Mouse (Mus musculus): ENCODE measurements at regions not wholly inside any gene's neighbourhood (a gene's known extent, or its start where the extent isn't known, plus 50 kb on each side); places are given as distances from the start of the nearest gene placed in this dataset.

DNA sequence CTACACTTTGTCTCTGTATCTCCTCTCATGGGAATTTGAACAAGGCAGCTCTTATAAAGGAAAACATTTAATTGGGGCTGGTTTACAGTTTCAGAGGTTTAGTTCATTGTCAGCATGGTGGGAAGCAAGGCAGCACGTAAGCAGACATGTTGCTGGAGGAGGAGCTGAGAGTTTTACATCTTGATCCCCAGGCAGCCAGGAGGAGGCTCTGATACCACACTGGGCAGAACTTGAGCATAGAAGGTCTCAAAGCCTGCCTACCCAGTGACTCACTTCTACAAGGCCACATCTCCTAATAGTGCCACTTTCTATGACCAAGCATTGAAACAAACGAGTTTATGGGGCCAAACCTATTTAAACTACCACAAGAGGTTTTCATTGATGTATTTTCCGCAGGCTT, 67.9 kb upstream of the Comtd1 start:
- no peak for TF ChIP-seq CTCF (IDR thresholded peaks at IDR 0.05)
- no peak for TF ChIP-seq EP300 (IDR thresholded peaks at IDR 0.05)
